Mouse (Mus musculus): ENCODE data around the gene Foxa3.

Foxa3 gene

DNA sequence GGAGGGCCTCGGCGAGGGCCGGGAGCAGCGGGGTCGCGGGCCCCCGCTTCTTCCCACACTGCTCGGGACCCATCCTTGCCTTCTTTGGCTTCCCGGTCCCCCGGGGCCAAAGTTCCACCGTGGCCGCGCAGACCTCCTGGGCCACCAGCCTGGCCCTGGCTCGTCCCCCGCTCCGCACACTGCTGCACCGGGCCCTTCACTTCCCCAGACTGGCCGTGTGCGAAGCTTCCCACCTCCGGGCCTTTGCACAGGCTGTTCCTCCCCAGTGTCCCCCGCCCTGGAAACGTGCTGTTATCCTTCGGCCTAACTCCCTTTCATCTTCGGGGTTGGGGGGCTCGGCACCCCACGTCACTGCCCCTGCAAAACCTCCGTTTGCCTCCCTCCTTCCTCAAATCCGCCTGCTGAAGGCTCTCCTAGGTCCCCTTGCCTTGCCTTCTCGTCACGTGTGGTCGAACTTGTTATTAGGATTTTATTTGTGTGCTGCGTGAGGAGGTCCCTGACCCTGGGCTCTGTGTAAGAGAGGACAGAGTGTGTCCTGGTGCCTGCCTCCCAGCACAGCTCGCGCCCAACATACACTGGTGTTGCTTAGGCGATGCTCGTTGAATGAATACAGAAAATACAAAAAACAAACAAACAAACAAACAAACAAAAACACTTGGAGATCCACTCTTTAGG lies 1.4 kb upstream of the Foxa3 start:
- DNase-seq (ENCODE audit: low read depth, low spot score): no peak

DNA sequence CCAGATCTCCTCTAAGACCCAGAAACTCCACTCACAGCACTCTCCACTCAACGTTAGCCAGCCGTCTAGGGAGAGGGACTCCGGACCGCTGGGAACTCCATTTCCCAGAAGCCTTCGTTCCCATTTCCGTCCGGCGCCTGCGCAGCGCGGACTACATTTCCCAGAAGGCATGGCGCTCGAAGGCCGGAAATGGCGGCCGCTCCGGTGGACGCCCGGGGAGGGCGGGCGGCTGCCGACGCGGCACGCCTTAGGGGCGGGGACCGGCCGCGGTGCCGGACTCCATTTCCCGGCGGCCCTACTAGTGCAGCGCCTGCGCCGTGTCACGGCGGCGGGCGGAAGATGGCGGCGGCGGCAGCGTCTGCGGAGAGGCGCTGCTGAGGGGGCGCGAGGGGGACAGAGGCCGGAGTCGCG lies 763 bp upstream of the Foxa3 start, which contains the start of gene Sympk:
TSS of gene Sympk (plus strand) at position 282 of the 411 bp plus-strand sequence.
- DNase-seq (ENCODE audit: low read depth, low spot score): peak; percentile 90

DNA sequence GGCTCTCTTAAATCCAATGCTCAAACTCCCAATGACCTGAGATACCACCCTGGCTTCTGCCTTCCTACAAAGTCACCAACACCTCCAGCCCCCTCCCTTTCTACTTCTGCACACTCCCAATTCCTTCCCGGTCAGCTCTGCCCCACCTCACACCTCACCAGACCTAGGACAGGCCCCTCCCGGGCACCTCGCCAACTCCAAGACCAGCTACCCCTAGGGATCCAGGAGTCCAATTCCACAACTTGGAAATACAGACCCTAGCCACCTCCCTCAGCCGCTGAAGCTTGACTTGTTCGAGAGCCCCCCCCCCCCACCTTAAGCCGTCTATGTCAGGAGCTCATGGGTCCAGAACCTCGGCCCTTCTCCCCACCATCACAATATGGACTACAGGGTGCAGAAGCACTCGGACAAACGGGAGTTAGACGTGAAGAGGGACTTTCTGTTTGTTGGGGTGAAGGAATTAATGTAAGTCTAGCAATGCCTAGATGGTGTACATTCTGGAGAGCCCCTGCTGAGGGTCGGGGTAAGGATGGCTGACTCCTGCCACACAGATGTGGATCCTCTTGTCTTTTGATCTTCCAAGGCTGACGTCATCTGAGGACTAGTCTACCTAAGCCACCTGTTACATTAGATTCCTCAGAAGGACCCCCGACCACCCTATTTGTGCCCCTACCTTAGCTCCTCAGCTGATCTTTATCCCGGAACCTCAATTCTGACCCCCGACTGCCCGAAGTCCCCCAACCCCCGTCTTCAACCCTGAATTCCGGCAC lies 964 bp downstream of the Foxa3 start:
- DNase-seq (ENCODE audit: low read depth, low spot score): no peak

DNA sequence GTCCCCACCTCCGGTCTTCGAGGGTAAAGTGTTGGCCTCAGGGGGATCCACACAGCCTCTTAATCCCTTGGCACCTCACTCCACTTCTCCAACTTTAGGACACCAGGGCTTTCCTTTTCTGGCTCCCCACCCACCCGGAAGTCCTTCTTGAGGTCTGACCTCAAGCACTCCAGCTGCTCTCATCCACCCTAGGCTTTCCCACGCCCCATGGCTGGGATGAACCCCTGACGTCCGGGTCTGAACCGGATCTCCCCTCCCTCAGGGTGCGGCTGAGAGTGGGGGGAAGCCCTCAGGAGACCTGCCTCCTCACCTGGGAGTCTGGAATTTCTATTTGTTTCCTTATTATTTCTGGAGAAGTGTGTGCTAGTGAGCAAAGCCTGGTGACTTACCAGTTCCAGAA lies 2.3 kb downstream of the Foxa3 start:
- DNase-seq (ENCODE audit: low read depth, low spot score): no peak

DNA sequence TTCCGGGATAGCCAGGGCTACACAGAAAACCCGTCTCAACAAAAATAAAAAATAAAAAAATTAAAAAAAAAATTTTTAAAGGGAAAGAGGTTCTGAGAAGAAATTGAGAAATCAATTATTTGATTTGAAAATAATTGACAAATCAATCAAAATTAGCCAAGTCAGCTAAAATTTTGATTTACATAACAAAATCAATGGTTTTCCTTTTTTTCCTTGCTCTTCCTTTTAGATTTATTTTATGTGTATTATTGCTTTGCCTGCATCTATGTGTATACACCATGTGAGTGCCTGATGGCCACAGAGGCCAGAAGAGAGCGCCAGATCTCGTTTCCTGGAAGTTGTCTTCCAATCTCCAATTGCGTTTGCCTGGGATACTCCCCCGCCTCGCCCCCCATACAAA lies 5.4 kb downstream of the Foxa3 start:
- DNase-seq (ENCODE audit: low read depth, low spot score): no peak

DNA sequence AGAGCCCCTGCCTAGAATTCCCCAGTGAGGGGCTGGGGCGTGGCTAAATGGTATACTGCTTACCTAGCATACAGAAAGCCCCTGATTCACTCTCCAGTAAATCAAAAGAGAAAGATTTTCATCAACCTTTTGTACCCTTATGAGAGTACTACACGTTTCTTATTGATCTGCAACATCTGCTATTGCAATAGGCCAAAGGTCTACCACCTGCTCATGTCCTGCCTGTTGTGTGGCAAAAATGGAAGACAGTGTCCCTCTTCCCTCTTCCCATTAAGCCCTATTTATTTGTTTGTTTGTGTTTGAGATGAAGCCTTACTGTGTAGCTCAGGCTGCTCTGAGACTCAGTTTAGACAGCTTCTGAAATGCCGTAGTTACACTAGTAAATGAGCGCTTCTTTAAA lies 7.3 kb downstream of the Foxa3 start:
- no peak for DNase-seq (ENCODE audit: low read depth, low spot score)

DNA sequence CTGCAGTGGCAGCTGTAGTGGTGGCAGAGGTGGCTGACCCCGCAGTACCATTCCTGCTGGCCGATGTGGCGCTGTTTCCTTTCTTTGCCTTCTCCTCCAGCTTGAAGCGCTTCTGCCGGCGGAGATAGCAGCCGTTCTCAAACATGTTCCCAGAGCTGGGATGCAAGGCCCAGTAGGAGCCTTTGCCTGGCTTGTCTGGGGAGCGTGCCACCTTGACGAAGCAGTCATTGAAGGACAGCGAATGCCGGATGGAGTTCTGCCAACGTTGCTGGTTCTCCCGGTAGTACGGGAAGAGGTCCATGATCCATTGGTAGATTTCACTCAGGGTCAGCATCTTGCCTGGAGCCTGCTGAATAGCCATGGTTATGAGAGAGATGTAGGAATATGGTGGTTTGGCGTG lies 8.9 kb downstream of the Foxa3 start:
- DNase-seq (ENCODE audit: low read depth, low spot score): no peak

DNA sequence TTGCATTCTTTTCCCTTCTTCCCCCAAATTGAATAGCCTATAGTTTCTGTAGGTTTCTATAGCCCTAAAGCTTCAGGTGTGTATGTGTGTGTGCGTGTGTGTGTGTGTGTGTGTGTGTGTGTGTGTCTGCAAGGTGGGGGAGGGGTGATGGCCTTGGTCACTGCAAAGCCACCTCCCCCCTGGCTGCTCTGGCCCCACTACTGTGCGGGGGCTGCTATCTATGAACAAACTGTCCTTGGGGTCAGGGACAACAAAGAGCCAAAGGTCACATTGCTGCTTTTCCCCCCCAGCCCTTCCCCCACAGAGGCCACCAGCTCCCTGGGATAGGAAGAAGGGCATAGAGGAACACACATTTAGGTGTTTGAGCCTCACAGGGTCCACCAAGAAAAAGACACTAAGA lies 10.5 kb downstream of the Foxa3 start:
- no peak for DNase-seq (ENCODE audit: low read depth, low spot score)

DNA sequence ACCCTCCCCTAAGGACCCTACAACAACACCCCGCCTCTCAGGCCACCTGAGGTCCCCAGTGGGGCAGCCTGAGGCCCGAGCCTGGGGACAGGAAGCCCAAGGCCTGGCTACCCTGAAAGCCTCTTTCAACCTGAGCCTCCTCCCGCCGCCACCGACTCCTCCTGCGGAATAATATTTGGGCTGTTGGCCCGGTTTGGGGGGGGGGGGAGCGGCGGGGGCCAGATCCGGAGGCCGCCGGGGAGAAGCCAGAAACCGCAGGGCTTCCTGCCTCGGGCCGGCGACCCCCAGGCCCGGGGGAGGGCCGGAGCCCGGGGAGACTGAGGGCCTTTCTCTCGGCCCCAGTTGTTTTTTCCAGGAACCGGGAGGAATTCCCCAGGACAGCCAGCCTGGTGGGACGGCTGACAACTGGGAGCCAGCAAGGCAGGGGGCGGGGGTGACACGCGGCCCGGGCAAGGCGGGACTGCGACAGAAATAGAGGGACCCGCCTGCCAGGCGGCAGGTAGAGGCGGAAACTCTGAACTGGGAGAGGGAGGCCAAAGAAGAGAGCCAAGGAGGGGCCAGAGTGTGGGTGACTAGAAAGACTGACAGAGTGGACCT lies 11.2 kb downstream of the Foxa3 start:
- no peak for DNase-seq (ENCODE audit: low read depth, low spot score)

DNA sequence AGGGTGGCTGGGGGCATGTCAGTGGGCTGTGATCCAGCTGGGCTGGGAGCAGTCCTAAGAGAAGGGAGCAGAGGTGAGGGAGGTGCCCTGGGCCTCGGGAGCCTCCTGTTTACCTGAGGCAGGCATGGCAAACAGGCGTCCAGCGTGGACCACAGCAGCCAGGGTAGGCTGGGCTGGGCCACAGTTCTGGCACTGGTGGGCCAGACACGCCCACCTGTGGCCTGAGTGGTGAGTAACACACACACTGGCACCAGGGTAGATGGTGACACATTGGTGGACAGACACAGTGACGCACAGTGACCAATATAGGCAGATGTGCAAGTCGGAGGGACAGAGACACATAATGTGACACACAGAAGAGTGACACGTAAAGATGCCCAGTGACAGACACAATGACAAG lies 12.8 kb downstream of the Foxa3 start:
- DNase-seq (ENCODE audit: low read depth, low spot score): no peak

DNA sequence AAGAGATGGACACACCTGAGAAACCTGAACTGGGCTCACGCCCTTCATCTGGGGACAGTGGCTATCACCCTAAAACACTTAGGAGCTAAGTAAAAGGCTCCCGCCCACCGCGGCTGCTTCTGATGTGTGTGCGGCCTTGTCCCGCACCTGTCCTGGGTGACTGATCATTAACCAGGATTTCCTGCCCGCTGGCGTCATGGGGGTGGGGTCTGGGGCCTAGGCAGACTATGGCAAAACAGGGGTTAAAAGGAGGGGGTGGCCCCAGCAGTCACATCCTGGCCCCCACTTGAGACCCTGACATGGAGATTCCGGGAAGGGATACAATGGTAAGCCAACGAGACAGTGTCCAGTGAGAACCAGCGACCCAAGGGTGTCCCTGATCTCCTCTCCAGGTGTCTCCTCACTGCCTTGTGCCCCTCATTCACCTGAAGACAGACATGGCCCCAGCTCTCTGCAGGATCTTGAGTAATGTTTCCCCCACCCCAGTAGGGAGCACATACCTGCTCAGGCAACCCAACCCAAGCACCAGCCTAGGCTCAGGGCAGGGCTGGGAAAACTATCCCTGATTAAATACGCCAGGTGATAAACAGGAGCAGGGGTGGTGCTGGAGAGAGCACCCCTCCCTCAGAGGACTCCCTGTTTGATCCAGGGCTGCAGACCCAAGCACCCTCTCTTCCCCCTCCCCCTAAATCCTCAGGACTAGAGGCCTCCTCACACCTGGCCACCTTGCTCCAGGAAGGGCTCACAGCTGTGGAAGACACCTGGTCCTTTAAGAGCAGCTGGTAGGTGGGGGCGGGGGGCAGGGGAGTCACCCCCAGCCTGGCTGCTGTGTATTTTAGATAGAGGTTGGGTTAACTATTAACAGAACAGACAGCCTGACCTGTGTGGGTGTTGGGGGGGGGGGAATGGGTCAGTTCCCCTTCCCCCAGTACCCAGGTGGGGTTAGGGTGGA lies 16.0 kb downstream of the Foxa3 start:
- no peak for DNase-seq (ENCODE audit: low read depth, low spot score)

DNA sequence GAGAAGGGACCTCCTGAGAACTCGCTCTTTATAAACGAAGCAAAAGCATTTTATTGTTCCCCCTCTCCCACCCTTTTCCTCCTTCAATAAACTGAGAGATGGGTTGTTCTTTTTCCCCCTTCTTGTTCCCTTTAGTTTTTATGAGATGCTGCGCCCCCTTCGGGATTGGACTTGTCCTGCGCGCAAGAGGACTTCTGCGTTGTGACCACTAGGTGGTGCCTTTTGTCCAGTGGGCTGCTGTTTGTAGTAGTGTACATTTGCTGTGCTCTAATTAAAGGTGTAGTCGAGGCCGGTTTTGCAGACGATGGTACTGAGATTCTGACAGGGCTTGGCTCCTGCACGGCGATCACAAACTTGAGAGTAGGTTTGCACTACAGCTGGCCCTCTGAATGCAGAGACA lies 16.9 kb downstream of the Foxa3 start:
- DNase-seq (ENCODE audit: low read depth, low spot score): peak; percentile 76

DNA sequence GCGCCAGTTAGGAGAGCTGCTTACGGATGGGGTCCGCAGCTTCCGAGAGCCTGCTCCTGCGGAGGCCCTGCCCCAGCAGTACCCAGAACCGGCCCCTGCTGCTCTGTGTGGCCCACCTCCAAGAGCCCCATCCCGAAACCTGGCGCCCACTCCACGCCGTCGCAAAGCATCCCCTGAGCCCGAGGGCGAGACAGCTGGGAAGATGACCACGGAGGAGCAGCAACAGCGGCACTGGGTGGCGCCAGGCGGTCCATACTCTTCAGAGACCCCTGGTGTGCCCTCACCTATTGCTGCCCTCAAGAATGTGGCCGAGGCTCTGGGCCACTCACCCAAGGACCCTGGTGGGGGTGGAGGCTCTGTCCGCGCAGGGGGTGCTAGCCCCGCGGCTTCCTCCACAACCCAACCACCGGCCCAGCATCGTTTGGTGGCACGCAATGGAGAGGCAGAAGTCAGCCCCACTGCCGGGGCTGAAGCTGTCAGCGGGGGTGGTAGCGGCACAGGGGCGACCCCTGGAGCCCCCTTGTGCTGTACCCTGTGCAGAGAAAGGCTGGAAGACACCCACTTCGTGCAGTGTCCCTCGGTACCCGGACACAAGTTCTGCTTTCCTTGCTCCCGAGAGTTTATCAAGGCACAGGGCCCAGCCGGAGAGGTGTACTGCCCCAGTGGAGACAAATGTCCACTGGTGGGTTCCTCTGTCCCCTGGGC lies 17.8 kb downstream of the Foxa3 start:
- DNase-seq (ENCODE audit: low read depth, low spot score): no peak

DNA sequence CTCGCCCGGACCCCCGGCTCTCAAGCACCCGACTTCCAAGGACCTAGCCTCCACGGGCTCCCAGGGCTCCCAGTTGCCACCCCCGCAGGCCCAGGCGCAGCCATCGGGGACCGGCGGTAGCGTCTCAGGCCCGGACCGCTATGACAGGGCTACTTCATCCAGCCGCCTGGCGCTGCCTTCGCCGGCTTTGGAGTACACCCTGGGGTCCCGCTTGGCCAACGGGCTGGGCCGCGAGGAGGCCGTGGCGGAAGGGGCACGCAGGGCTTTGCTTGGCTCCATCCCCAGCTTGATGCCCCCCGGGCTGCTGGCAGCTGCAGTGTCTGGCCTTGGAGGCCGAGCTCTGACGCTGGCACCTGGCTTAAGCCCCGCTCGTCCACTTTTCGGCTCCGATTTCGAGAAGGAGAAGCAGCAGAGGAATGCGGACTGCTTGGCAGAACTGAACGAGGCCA lies 18.7 kb downstream of the Foxa3 start:
- DNase-seq (ENCODE audit: low read depth, low spot score): no peak

DNA sequence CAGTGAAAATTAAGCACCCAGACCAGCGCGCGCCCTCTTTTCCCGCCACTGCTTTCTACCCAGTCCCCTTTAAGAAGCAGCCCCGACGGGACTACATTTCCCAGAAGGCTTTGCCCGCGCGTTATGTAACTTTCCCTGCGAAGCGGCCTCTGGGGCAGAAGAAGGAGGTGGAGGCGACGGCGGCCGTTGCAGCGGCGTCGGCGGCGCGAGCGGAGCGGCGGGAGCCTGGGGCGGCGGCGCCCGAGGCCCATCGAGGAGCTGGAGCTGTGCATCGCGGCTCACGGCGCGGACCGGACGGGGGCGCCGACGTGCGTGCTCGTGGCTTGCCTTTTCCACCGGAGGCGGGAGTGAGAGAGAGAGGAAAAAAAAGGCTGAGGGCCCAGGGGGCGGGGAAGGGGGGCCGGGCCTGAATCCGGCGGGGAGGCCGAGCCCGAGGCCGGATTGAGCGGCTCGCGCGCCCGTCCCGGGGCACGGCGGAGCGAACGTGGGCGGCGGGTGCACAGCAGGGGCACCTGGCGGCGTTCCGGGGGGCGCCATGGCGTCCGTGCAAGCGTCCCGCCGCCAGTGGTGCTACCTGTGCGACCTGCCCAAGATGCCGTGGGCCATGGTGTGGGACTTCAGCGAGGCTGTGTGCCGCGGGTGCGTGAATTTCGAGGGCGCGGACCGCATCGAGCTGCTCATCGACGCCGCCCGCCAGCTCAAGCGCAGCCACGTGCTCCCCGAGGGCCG lies 19.3 kb downstream of the Foxa3 start, which contains the start of gene Irf2bp1:
TSS of gene Irf2bp1 (plus strand) at position 143 of the 729 bp plus-strand sequence.
- peak; percentile 91 for DNase-seq (ENCODE audit: low read depth, low spot score)

DNA sequence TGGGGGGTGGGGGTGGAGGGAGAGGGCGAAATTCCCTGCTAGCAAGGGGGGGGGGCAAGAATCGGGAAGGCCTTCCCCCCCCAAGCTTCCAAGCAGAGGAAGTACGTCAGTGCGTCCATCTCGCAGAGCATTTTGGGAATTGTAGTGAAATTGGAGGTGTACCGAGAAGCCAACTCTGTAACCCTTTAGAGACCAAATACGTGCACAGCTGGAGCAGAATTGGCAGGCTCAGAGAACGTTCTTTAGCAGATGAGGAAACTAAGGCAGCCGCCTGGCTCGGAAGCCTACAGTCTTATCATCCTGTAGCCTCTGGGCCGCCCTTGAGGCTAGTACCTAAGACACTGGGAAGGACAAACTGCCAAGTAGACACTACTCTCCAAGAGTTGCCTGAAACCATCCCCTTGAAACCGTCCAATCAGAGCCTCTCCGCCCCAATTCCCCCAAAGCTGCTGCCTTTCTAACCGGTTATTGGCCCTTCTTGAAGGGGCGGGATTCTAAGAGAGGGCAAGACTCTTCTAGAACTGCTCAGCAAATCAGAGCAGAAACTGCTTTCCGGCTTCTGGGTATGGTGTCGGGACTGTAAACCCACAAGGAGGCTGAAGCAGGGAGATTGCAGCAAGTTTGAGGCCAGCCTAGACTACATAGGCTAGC lies 20.4 kb downstream of the Foxa3 start:
- DNase-seq (ENCODE audit: low read depth, low spot score): peak; percentile 92

DNA sequence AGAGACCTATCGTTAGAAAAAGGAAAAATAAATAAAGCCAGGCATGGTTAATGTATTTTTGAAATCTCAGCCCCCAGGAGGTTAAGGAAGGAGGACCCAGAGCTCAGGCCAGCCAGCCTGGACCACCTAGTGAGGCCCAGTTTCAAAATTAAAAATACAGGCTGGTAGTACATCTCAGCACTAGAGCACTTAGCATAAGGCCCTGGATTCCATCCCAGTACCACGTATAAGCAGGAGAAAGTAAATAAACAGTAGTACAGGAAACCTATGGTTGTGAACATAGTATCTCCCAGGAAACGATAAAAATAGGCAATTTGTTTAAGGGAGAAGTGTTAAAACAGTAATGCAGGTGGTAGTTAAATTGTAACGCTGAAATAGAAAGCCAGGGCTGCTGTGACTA lies 21.2 kb downstream of the Foxa3 start:
- no peak for DNase-seq (ENCODE audit: low read depth, low spot score)

DNA sequence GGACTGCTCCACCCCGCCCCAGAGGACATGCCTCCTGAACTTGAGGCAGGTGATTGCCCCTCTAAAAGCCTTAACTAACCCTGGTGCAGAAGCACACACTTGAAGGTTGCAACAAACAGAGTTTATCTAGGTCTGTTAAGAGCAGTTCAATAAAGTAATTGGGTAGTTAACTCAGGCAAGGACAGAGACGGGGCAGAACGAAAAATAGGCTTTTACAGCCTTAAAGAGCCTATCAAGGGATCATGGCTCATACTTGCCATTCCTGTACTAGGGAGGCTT lies 21.6 kb downstream of the Foxa3 start:
- DNase-seq (ENCODE audit: low read depth, low spot score): no peak

DNA sequence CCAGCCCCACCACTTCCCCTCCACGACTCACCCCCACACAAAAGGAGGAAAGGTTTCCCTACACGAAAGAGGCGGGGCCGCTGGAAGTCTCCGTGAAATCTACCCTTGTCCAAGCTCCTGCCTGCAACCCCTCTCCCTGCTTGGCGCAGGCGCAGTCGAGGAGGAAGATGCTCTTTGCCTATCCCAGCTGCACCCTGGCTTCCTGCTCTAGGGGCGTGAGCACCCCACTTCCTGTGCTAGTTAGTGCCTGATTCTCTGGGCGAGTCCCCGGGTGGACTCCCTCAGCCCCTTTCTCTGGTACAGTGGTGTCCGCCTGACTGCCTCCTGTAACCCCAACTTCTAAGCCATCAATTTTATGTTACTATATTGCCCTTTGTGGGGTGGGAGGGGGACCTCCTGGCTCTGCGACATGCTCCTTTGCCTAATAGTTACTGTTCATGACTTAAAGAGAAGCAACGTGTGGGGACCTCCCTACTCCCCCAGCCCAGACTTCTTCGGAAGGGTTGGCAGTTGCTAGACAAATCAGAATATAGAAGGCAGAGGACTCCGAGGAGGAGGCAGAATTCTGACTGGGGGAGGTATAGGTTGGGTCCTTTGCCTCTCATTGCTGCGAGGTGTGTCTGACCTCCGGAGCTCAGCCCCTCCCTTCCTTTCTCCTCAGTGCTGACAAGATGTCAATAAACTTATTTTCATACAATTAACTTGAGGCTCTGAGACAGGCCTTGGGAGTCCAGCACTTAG lies 22.1 kb downstream of the Foxa3 start:
- DNase-seq (ENCODE audit: low read depth, low spot score): no peak
